Mouse (Mus musculus) lung, adult 2 months (tissue): ENCODE measurements at regions not wholly inside any gene's neighbourhood (a gene's known extent, or its start where the extent isn't known, plus 50 kb on each side); places are given as distances from the start of the nearest gene placed in this dataset.
A peak's percentile ranks its signal among the peaks of the same experiment; 100 is the strongest.
"Not testable (repeated sequence)": the region's sequence is repeated elsewhere in the genome, so short reads cannot be mapped to it uniquely, and the experiment has no call there.

Source experiments
- DNase-seq: peaks from one replicate; pipeline ENCODE4 v3.0.0; 2022
- H3K4me1 ChIP-seq: fragments of 200-500 bp; 2 replicates; pipeline ENCODE4 v1.6.1; 2011; ENCODE audit warnings: low read length; ENCODE audit not compliant: control insufficient read depth, insufficient read depth
- H3K4me3 ChIP-seq: fragments of 200-500 bp; replicated peaks from 2 replicates; pipeline ENCODE3; 2011; ENCODE audit warnings: low read depth, mild to moderate bottlenecking, control low read depth, low read length; ENCODE audit errors: extremely low read depth
- WGBS: fragments of 180-500 bp; shearing (Covaris S2); methylation state at CpG from one replicate; pipeline ENCODE4 v1.1.7; 2018; 5-methylcytosine and 5-hydroxymethylcytosine counted together

- WGBS, result 46% methylated on average over 3 of the region's 3 CpGs
- DNase-seq, result peak; percentile 35
- not testable (repeated sequence) for H3K4me1 ChIP-seq, H3K4me3 ChIP-seq
Measured at GRCm38 (mm10) chr16:3114473-3115335, 476.1 kb upstream of the Olfr161 start.

GRCm38 (mm10) chr16:3115336-3116112 is 475.3 kb upstream of the Olfr161 start:
- H3K4me1 ChIP-seq, H3K4me3 ChIP-seq, DNase-seq: not testable (repeated sequence)
- WGBS, result 70% methylated on average over 8 of the region's 9 CpGs

GRCm38 (mm10) chr16:3116113-3116511 is 474.7 kb upstream of the Olfr161 start:
- peak; percentile 21 for DNase-seq
- not testable (repeated sequence) for H3K4me3 ChIP-seq, H3K4me1 ChIP-seq
- 79% methylated on average over 2 of the region's 3 CpGs for WGBS

- not testable (repeated sequence) for H3K4me1 ChIP-seq, H3K4me3 ChIP-seq, DNase-seq
Measured at GRCm38 (mm10) chr16:3121216-3121615, 469.6 kb upstream of the Olfr161 start.

- WGBS, result 53% methylated on average over 4 of the region's 6 CpGs
- not testable (repeated sequence) for H3K4me3 ChIP-seq, H3K4me1 ChIP-seq, DNase-seq
Measured at GRCm38 (mm10) chr16:3122145-3122860, 468.5 kb upstream of the Olfr161 start.

GRCm38 (mm10) chr16:3122861-3123477 is 467.9 kb upstream of the Olfr161 start:
- not testable (repeated sequence) for H3K4me3 ChIP-seq, H3K4me1 ChIP-seq
- DNase-seq, result peak; percentile 26
- WGBS, result 63% methylated on average over 8 of the region's 8 CpGs

GRCm38 (mm10) chr16:3127317-3127716 is 463.5 kb upstream of the Olfr161 start:
- WGBS, result 41% methylated on average over 2 of the region's 2 CpGs
- H3K4me1 ChIP-seq, H3K4me3 ChIP-seq, DNase-seq: not testable (repeated sequence)
